Mouse (Mus musculus) bone marrow macrophage, adult 2 months (primary cell): ENCODE data around the gene Nampt.

ENCODE experiments used
- CTCF ChIP-seq: IDR thresholded peaks from 2 replicates; pipeline ENCODE4 v1.5.1; 2012; ENCODE audit warnings: low read depth, mild to moderate bottlenecking, low read length, moderate library complexity
- POLR2A ChIP-seq: IDR thresholded peaks from 2 replicates; pipeline ENCODE4 v1.6.1; 2012; ENCODE audit warnings: mild to moderate bottlenecking, low read depth, low read length, borderline replicate concordance

DNA sequence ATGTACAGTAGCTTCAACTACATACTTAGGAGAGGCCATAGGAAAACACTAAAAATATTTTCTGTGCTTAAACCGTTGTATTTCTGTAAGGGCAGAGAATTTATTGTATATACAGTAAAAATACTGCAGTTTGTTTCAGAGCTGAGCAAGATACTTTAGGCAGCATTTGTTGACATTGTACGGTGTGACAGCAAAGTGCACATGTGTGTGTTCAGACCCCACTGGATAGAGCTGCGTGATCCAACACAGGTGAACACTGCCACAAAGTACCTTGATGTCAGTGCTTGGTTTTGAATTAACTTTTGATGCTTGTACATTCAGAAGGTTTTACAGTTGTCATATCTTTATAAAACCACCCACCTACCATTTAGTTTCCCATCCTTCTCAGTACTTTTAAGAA is 12.7 kb downstream of the Nampt start:
- TF ChIP-seq POLR2A (no peak), CTCF (no peak)
